Mouse (Mus musculus): ENCODE data around the gene Hrh1.

Hrh1 gene

GRCm38 (mm10) chr6:114397691-114398217, at the start of gene Hrh1:
TSS of gene Hrh1 (plus strand) at chr6:114397936.
- peak; percentile 15 for DNase-seq

GRCm38 (mm10) chr6:114354635-114355034, 43.1 kb upstream of the Hrh1 start:
- DNase-seq, result no peak

DNA sequence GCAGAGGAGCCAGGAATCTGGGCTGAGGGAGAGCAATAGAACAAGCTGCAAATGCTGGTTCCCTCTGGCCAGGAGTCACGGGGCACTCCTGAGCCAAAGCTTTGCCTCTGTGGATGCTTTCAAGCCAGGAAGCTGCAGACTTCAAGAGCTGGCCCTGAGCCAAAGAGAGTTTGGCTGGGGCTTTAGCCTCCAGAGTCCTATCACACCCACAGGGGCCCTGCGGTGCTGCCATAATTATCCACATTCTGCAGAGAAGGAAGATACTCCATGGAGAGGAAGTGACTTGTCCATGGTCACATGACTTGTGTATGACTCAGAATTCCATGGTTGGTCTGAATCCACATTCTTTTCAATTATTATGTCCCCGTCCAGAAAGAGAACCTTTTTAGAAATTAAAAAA, 39.6 kb upstream of the Hrh1 start:
- peak; percentile 8 for DNase-seq

DNA sequence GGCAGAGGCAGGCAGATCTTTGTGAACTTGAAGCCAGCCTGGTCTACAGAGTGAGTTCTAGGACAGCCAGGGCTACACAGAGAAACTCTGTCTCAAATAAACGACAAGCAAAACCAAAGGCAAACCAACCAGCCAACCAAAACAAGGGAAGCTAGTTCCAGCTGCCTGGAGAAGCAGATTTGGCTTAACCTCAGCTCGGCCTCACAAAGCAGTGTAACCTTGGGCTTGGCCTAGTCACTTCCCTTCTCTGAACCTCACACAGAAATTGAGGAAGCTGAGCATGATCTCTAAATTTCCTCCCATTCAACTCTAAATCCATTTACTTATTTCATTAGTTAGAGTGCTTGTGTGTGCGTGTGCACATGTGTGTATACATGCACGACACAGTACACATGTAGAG, 35.4 kb upstream of the Hrh1 start:
- DNase-seq, result peak; percentile 10

GRCm38 (mm10) chr6:114363740-114364139, 34.0 kb upstream of the Hrh1 start:
- no peak for DNase-seq

GRCm38 (mm10) chr6:114364734-114365133, 33.0 kb upstream of the Hrh1 start:
- peak; percentile 5 for DNase-seq

DNA sequence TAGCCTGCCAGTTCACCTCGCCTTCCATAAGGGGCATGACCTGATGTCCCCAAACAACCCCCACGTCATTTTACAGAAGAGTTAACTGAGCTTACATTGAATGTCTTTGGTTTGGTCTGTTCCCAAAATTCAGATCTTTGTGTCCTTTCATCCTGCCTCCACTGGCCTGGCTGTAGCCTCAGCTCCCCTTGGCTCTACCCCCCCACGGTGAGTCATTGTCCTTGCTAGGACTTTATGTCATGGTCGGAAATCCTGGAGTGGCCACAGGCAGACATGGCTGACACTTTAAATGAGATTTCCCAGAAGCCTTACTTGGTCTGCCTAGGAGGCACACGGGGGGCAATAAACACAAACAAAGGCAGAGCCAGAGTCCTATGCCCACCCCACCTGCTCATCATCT, 31.5 kb upstream of the Hrh1 start:
- no peak for DNase-seq

- DNase-seq, result no peak
Measured at GRCm38 (mm10) chr6:114367681-114368080, 30.1 kb upstream of the Hrh1 start.

DNA sequence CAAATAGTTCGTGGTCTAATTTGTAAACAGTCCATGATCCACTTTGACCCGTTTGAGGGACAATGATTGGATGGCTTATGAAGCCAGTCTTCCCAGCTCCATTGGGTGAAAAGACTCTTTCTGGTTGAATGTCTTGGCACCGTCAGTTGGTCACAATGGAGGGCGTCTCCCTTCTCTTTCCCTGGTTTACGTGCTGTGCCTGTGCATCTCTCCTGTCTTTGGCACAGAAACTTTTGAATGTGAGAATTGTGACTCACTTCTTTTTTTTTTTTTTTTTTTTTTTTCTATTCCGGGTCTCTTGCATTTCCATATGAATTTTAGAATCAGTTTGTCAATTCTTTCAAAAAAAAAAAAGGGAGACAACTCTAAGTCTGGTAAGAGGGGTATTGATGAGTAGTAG, 29.5 kb upstream of the Hrh1 start:
- DNase-seq, result no peak

DNA sequence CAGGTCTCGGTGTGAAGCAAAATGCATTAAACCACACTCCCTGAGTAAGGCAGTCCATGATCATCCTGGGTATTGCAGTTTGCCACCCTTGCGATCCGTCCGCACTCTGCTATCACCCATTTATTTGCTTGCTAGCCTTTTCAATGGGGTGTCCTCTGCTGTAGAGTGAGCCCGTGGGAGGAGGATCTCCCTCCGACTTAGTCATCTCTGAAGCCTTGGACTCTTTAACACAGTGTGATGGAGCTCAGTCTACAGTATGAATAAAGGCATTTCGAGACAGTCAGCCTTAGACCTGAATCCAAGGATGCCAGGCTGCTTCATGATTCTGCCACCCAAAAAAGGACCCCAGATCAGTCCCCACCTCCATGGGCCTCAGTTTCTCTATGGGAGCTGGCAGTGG, 25.0 kb upstream of the Hrh1 start:
- no peak for DNase-seq

GRCm38 (mm10) chr6:114380872-114381271, 16.9 kb upstream of the Hrh1 start:
- DNase-seq, result no peak

DNA sequence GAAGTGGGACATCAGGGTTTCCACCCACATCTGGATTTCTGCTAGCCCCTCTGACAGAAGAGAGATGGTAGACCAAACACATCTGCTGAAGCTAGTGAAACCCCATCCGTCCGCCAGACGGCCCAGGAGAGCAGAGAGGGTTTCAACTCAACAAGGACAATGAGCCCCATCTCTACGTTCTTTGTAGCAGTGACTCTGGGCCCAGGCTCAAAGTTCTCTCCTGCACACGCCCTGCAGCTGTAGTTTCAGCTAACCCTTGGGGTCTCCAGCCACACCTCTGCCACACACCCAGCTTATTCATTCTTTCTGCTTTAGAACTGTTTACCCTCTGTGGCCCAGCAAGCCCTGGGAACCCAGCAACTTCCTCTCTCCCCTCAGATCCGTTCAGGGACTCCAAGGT, 10.4 kb upstream of the Hrh1 start:
- no peak for DNase-seq

- no peak for DNase-seq
Measured at GRCm38 (mm10) chr6:114387855-114388254, 9.9 kb upstream of the Hrh1 start.

DNA sequence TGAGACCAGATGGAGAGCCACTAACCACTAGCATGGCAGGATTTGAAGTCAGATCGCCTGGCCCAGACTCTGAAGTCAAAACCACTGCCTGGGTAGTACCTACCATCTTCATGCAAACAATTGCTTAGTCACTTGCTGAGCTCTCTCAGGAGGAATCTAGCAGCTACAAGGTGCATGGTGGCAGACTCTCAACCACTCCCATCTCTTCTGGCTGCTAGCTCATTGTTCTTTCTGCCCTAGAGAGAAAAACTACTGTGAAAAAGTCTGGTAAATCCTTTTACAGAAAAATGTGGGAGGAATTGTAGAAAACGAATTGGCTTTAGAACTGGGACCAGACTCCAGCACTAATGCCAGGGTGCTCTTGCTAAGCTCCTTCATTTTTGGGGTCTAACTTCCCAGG, 7.6 kb upstream of the Hrh1 start:
- DNase-seq, result no peak

- DNase-seq, result no peak
Measured at GRCm38 (mm10) chr6:114394982-114395381, 2.8 kb upstream of the Hrh1 start.

GRCm38 (mm10) chr6:114396605-114397004, 1.1 kb upstream of the Hrh1 start:
- DNase-seq, result no peak

DNA sequence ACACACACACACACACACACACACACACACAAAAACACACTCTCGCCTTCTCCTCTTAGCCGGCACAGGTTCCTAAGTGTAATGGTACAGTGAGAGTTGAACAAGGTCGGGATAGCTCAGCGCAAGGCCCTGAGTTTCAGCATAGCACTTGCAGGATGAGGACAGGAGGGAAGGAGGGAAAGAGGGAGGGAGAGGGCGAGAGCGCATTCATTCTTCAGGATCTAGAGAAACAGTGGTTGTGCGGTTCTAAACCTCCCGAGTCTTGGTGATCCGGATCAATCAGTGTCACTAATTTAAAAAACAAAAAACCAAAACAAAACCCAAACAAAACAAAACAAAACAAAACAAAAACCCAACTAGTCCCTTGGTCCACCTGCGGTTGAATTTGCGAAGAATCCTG, 456 bp upstream of the Hrh1 start:
- DNase-seq, result no peak

DNA sequence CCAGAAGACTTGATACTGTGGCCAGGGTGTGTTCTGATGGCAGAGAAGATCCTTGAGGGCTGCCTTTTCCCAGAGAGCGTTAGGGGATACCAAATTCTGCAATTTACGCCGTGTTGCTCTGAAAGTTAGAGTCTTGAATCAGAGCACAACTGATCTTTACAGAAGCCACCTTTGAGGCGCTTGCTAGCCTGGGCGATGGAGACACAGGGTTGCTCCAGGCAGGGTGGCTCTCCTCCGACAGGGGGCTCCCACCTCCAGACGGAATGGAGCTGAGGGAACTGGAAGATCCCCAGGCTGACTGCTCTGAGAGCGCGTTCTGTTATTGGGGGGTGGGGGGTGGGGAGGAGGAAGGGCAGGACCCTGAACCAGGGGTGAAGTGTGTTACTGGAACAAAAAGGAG, 890 bp downstream of the Hrh1 start:
- DNase-seq, result peak; percentile 18

DNA sequence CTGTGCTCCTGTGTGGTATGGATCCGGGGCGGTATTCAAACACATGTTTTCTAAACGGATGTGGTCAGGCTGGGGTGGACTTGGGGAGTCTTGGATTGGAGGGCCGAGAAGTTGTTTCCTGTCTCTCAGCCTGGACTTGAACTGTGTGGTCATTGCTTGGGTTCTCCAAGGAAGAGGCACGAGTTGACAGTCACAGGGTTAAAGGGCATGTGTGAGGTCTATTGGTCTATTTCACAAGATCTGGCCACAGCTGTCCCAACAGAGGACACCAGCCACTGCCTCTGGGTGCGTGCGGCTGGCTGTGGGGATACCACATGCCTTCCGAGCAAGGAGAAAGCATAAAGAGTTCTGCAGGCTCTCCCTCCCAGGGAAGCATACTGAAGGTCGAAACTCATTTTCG, 2.7 kb downstream of the Hrh1 start:
- DNase-seq, result peak; percentile 28

GRCm38 (mm10) chr6:114400841-114401240, 3.1 kb downstream of the Hrh1 start:
- no peak for DNase-seq

DNA sequence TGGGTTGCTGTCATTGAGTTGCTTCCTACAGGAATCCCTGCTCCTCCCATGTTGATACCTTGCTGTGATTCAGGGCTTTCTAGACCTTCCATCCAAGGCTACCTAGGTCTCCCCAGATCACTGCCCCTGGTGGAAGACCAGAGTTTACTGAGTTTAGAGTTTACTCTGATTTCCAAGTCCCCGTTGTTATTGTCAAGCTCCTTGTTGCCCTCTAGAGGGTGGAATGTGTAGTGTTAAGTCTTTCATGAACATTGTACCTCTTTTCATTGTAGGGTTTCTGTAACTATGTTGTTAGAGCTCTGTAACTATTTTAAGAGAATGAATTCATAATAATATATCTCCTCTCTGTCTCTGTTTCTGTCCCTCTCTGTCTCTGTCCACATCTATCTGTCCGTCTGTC, 4.4 kb downstream of the Hrh1 start:
- DNase-seq, result no peak

- DNase-seq, result no peak
Measured at GRCm38 (mm10) chr6:114403632-114404031, 5.9 kb downstream of the Hrh1 start.

DNA sequence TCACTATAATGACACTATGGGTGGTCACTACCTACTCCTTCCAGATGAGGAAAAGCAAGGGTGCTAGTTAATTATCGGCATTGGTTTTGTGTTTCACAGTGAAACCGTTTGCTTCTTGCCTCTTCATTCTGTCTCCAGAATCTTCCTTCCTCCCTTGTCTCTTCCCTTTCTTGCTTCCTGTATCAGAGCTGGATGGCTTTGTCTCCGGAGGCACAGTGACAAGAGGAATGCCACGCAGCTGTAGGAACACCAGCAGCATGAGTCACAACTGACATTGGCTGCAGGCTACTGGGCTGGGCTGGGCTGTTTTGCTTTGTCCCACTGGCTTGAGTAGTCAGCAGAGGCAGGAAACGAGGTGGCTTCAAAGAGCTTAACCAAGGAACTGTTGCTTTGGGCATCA, 6.4 kb downstream of the Hrh1 start:
- DNase-seq, result peak; percentile 10

DNA sequence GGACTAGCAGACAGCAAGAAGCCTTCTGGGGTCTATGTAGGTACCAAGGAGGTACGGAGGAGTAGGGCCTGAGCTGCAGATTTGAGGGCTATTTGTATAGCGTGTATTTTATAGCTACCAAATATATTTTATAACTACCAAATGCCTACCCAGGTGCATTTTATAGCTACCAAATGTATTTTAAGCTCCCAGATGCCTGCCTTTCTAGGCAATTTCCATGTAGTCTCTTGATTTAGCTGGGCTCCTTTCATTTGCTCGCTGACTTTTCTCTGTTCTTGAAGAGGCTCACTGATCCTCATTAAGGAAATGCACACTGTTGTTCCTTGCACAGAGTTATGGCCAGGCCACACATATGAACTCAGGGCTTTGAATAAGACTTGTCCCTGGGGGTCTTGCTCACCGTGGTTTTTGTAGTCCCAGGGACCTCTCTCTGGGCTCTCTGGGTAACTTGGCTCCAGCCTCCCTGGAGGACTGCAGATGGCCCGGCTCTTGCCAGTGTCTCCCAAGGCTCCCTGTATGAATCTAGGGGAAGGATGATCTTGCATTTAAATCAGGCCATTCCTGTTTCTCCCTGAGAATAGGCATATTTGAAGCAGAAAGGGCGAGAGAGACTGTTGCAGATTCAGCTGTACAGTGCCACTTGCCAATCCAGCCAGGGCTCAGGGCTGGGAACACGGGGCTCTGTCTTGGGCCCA, 7.2 kb downstream of the Hrh1 start:
- DNase-seq, result no peak

DNA sequence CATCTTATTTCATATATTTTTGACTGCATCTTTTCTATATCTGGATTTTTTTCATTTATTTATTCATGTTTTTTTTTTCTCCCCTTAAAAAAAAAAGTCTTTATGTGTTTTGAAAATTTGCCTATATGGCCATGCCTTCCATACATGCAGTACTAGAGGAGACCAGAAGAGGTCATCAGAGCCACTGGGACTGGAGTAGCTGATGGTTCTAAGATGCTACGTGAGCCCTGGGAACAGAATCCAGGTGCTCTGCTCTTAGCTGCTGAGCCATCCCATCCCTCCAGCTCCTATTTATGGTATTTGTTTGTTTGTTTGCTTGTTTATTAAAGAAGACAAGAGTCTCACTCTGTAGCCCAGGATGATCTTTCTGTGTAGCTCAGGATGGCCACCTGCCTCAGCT, 8.9 kb downstream of the Hrh1 start:
- peak; percentile 40 for DNase-seq
